Mouse (Mus musculus) testis, postnatal 14 days (tissue): ENCODE results near the gene Dgki.

Experiments used
- DNase-seq: peaks from one replicate; pipeline ENCODE4 v3.0.0; 2021; ENCODE audit warnings: low spot score

Dgki gene

DNA sequence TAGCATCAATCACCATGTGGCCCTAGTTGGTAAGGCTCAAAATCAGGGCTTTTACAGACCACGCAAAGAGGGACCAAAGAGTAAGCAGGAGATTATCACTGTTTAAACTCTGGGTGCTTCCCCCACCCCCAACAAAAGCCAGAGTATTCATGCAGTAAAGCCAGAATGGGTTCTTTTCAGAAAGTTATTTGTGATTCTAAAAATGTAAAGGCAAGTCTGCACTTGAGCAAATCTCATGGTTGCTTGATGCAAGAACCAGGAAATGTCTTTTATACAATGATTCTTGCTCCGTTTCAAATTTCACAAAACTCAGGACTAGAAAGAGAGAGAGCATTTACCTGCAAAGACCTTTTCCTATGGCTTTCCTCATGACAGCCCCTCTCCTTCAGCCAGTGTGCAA is 7.9 kb downstream of the Dgki start:
- DNase-seq: no peak

DNA sequence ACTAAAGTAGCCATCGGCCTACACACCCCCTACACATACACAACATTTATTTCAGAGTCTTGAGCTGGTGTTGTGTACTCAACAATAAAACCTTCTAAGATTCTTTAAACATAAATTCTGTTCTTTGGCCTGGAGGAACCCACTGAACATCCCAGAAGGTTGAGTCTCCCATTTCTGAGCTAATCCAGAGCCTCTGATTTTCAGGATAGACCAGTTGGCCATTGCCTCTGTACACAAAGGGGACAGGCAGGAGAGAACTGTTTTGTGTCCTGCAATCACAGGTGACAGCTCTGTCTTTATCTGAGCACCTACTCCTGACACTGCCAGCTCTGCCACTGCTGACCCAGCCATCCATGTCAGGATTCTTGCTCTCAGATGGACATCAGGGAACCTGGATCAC is 8.8 kb downstream of the Dgki start:
- no peak for DNase-seq

DNA sequence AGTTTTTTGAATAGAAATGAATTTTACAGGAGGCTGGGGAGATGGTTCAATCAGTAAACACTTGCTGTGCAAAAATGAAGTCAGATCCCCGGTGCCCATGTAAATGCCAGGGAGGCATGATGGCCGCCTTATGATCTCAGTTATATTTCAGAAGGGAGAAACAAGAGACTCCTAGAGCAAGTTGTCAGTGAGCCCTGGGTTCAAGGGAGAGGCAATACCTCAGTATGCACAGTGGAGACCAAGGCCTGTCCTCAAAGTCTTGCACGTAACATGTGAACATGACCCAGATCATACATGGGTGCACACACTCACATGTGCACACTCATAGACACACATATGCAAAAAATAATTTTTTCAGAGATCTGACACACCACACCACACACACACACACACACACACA is 9.3 kb downstream of the Dgki start:
- no peak for DNase-seq

DNA sequence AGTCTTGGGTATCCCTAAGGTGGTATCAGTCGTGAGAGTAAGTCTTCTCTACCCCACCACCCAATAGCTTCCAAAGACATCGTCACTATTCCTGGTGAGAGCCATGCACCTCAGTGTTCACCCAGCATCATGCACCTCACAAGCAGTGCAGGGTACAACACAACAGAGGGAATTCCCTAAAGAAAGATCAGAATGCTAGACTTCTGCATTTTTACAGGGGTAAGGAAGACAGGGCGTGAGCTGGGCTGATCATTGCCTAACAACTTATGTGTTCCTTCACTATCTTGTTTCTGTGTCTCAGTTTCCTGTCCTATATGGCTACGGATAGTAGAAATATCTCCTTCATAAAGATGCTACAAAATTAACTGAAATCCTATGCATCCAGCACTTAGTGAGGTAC is 13.8 kb downstream of the Dgki start:
- DNase-seq: no peak

DNA sequence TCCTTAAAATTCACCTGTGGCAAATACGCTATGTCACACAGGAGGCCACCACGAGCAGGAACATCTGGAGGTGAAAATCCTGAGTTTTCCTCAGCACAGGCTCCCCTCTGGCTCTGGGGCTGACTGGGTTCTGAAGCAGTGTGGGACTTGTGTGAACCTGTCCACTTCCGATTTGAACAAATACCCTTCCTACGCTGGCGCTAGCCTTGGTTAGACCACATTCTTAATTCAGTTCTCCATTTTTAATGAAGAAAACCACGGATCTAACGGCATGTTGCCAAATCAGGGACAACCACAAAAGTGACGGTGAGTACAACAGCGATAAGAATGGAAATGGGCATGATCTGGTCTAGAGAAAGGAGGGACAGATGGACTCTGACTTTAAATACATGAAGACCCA is 15.1 kb downstream of the Dgki start:
- no peak for DNase-seq

DNA sequence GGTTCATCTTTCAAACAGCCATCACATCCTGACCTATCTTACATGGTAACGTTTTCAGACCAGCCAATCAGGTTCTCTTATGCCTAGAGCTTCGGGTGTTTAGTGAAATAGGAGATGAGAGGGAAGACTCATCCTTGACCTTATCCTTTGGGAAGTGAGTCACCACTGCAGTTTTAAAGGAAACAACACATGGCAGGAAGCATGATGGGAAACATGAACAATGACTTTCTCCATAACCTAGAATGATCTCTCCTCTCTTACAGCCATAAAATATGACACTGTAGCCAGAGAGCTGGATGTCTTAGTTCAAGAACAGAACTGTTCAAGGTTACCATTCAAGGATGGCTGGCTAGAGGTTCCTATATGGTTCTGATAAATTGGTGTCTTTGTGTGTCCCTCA is 16.6 kb downstream of the Dgki start:
- no peak for DNase-seq

DNA sequence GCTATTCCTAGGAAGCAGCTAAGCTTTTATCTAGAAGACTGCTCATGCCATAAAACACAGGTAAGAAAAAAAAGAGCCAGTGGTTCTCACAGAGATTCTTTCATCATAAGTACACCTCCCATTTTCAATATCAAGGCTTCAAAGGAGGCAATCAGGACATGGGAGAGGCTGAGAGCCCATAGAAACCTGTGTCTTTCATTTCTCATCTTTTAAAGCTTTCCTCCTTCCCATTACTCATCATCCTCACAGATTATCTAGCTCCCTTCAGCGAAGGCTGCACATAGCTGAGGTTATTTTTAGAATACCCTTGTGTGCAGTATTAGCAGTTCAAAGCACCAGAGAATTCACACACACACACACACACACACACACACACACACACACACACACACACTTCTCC is 17.3 kb downstream of the Dgki start:
- DNase-seq: no peak

DNA sequence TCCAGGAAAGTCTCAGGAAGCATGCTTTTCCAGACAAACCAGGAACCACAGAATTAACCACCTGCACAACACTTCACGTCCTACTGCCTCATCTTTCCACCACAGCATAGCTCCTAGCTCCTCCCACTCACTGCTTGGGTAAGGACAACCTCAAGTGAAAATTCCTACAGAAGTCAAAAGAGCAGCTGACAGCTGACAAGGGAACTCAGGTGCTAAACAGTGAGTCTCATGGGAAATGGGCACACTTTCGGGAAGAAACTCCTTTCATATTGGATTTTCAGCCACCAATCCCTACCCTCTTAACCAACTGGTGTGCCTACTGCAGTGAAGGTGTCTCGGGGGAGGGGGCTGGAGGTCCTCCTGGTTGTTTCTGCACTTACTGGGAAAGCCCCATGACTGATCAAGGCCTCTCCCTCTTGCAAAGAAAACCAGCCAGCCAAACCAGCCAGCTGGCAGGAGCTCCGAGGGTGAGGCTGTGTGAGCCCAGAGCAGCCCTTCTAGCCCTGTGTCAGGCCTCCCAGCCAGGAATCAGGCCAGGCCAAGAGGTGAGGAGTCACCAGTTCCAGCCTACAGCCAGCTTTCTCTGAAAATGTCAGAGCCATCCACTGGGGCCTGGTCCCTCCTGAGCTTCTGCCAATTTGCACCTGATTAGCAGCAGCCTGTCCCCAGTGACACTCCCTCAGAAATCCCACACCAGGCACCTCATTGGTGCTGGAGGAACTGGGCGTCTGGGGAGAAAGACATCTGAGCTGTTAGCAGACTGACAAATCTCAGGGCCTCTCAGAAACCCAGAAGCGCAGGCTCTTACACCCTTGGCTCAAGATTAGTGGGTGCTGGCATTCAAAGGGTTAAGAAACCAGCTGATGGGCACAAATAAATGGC is 22.9 kb downstream of the Dgki start:
- DNase-seq: no peak

DNA sequence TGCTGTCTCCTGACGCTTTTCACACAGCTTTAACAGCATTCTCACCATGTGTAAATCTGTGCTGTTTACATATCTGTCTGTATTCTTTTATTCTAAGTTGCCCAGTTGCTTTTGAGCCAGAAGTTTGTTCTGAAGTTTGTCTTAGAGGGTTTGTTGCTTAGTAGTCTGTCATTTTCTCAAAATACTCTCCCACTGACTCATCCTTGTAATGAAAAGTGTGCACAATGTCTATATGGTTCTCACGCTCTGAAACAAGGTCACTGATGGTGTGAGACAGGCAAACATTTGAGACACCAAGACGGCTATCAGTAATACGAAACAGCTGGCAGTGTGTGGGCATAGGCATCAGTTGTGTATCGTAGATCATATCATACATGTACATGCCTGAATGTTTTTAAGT is 23.8 kb downstream of the Dgki start:
- no peak for DNase-seq

DNA sequence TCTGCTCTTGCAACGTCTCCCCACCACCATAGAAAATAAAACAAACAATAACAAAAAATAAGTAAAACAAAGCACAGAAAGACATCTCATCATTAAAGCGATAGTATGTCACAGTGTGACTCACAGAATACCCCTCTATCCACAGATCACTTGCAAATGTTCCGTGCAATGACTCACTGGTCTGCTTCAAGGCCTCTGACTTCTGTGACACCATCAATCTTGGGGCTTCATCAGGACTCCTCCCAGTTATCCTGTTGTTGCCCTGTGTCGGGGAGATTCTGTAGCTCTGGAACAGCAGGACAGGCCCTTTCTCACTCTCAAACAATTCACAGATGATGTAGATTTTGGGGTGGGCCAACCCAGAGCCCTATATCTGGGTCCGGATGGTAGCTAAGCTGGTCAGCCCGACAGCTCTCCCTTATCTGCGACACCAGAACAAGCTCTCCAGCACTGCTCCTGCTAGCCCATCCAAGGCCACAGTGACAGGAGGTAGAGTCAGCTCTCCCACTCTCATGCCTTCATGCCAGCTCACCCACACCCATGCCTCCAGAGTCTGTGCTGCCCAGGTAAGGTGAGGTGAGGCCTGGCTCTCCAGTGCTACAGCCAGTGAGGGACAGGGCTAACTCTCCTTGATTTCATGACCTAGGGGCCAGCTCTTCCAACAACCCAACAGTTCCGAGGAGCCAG is 28.9 kb downstream of the Dgki start:
- DNase-seq: no peak

DNA sequence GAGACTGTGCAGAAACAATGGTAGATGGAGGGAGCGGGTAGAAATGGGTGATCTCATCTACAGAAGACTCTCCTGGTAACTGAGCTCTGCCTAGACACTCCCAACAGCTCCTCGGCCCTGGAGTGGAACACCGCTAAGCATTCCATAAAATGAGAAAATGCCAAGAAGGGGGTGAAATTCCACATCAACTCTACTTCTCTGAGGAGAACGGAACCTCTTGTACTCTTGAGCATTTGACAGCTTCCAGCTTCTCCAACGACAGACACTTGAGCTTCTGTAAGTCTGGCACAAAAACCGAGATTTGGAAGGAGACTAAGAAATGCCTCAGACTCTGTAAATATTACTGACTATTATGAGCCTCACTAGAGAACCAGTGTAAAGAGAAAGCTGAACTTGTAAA is 31.4 kb downstream of the Dgki start:
- no peak for DNase-seq

DNA sequence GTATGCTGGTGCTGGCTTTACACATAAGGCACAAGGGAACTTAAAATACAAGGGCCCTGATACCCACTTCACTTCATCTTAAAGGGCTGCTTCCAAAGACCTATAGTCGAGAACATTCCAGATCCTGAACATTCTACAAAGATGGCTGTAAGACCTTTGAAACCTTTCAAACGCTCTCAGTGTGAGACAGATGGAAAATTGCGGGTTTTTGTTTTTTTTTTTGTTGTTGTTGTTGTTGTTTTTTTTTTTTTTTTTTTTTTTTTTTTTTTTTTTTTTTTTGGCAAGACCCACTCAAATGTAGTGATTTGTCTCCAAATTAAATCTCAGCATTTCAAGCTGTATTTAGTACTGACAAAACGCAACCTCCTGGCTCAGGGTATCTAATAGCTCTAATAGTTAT is 32.0 kb downstream of the Dgki start:
- no peak for DNase-seq

DNA sequence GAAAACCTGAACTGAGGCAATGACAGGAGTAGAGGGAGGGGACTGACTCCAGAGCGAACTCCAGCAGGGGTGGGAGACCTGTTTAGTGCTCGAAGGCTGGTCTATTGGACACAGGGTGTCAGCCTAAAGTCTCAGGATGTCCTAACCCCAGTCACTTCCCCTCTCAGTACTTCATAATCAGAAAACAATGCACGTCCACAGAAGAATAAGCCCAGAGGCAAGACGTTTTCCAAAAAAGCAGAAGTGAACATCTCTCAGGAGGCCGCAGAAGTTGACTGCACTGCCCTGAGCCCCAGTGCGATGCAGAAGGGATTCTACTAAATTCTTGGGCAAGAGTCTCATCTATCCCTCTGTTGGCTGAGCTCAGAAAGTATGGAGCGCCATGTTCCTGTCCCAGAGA is 37.5 kb downstream of the Dgki start:
- DNase-seq: no peak

DNA sequence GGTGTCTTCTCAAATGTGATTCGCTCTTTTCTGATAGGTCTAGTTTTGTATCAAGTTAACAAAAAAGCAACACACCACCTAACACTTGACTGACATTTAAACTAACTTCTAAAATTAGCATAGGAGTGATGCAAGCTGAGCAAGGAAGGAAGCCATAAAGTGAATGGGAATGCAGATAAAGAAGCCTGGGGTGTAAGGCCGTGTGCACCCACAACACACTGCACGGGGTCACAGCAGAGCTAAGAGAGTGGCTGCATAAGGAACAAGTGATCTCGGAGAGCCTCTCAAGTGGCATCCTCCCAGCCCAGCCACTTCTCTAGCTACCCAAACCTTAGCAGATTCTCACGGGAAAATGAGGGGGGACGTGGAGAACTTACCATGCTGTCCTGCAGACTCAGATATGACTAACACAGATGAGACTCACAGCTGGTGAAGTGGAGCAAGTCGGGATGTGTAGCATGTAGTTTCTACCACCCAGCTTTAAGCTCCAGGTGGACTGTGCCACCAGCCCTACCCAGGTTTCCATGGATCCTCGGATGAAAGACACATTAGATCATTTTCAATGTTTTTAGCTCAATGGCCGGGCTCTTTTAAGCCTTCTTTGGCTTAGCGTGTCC is 38.6 kb downstream of the Dgki start:
- DNase-seq: no peak

DNA sequence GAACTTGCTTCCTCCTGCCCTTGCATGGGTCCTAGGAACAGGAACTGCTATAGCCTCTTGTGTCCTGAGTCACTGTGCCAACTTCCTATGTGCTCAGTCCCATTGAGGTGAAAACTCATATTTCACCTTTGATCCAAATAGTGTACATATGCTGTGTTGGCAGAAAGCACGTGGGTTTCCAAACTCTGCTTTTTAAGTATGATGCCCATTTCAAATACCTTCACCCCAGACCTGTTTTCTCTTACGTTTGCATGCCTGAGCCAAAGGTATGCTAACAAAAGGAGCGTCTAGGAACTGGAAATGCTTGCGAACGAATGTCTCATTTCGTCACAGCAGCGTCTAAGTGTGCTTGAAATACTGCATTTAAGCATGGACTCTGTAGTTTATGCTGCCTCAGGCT is 41.3 kb downstream of the Dgki start:
- DNase-seq: no peak

DNA sequence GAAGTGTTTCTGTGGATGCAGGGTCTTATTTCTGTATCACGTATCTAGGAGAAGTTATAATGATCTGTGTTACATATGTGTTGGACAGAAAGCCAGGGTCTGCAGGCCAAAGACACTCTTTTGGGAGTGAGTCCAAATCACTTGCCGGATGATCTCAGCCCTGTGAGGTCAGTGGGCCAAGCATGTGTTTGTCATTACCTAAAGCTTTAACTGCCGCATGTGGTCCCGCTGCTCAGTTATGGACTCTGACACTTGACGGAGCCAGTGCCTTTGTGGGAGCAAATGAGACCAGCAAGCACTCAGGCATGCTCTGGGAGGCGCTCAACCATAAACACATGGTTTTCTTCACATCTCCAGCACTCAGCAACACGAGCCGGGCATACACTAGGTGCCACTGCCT is 45.8 kb downstream of the Dgki start:
- no peak for DNase-seq

DNA sequence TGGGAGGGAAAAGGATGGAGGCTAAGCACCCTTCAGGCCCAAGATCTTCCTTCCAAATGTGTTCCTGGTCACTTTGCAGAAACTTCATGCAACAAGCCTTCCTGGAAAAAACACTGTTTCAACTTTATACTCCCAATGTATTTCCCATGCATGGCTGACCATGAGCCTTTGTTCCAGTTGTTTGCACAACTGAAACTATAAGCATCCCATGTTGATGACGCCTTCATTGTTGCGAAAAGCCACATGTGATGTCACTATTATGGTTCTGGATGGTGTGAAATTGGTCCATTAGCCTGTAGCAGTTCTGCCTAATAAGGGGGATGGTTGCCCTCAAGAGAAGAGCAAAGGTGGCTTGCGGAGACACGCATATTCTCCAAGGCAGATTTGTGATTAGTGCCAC is 47.4 kb downstream of the Dgki start:
- no peak for DNase-seq

DNA sequence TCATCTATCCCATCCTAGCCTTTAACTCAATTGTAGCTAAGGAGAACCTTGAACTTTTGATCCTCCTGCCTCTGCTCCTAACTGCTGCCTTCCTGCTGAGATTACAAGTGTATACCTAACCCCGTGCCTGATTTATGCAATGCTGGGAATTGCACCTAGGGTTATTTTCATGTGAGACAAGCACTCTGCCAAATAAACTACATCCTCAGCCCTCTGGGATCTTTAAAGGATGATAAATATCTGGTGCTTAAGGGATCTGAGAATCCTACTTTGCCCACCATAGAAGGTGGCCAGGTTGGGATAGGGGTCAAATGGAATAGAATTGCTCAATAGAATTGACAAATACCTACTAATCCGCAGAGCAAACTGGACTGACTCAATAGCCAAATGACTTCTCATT is 49.3 kb downstream of the Dgki start:
- no peak for DNase-seq

DNA sequence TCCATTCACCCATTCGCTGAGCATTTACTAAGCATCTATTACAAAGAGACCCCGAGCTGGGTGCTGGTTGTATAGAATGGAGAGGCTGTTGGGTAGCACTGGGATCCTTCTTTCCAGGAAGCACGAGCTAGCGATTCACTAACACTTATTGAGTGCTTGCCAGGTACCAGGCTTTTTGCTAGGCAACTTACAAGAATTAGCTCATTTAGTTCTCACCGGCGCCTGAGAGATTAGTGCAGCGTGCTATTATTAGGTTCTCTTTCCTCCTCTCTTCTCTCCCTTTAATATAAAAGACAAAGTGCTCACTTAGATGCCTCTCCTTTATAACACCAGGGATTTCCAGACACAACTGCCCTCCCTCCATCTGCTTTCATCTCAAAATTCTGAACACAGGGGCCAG is 54.2 kb downstream of the Dgki start:
- no peak for DNase-seq

DNA sequence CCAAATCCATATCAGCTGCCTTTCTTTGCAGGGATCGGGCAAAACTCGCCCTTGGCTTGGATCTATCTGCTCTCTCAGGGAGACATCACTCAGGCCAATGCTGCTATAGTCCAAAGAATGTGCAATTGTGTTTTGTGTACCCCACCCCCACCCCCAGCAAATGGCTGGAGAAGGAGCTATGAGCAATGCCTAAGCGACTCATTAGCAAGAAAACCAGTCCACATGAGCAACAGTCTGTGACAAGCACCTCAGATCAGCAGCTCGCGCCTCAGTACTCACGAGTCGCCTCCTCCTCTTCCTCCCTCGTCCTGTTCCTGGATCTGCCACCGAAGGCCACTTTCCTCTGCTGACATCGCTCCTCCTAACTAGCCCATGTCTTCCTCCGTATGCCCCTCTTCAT is 55.9 kb downstream of the Dgki start:
- DNase-seq: no peak

DNA sequence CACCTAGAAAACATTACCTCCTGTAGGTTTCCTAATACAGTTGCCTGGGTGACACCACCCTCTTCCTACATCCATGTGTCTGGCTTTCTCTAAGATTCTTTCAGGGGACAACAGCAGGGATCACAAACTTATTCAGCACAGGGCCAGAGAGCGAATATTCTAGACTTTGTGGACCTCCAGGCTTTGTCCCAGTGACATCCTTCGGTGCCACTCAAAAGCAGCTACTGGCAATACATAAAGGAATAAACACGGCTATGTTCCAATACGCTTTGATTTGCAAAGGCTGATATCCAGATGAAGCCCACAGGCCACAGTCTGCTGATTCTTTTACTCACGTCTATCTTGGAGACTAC is 57.2 kb downstream of the Dgki start:
- DNase-seq: no peak

DNA sequence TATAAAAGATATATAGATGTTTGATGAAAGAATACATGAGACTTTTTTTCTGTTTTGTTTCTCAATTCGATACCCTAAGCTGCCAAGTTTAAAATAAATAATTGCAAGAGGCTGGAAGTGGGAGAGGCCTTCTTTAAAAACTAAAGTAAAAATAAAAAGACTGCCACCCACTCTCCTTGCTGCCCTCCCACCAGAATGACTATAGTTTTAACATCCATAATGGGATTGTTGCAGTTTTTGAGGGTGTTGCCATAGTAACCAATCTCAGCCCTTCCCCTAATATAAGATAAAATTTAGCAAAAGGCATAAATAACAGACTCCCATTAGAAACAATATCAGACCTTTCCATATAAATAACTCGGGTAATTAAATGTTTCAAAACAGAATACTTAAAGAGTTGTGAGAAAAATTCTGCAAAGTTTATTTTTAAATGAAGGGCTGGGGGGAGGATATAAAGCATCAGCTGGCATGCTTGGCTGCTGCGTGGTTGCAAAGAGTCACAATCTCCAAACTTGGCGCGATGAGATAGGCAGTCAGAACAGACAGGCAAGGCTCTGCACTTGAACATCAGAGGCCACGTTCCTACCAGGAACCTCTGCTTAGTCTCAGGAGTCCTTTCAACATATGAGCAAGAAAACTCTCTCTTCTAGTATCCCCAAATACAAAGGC is 57.8 kb downstream of the Dgki start:
- DNase-seq: no peak

DNA sequence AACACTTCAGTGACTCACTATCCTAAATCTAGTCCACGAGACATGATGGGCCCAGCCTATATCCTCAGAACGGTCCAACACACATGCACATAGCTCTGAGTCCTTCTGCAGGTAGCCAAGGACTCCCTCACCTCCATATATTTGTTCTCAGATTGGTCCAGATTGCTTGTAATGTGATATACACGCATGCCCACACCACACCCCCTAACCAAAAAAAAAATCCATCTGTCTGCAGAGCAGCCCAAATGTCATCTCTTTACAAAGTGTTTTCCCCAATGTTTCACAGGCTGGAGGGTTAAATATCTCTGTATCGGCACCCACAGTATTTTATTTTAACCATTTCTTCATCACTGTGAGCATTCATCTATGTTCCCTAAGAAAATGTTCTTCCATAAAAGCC is 58.5 kb downstream of the Dgki start:
- DNase-seq: no peak
